Mouse (Mus musculus): ENCODE data around the gene Fgf11.
A peak's percentile ranks its signal among the peaks of the same experiment; 100 is the strongest.

Fgf11 gene

DNA sequence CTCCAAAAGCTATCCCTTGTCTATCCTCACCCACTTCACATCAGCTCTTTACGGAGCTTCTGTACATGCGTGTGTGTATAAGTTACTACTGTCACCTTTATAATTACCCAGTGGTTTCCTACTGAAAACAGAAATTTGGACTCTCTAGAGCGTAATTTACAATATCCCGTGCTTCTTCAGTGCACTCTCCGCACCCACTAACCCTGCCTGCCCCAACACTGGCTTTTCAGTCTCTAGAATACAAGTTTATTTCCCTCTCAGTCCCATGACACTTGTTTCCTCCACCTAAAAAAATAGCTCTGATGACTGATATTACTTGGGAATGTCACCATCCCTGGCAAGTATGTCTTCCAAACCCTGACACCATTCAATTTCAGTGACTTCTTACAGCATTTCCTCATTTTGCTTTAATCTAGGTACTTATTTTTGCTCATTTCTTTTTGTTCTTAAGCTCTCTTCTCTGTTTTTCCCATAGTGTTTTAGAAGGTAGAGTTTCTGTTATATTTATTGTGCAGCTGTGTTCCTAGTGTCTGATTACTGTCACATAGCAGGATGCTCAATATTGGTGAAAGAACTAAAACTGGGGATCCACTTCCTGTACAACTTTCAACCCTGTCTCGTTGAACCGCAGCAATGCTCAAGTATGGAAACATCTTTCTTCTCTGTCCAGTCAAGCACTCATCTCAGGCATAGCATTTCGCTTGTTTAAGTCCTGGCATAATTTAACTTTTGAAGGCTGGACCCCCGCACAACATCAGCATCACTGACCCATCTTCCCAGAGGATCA lies 44.2 kb downstream of the Fgf11 start:
- DNase-seq (ENCODE audit: low spot score in 2 of 2), result no peak

DNA sequence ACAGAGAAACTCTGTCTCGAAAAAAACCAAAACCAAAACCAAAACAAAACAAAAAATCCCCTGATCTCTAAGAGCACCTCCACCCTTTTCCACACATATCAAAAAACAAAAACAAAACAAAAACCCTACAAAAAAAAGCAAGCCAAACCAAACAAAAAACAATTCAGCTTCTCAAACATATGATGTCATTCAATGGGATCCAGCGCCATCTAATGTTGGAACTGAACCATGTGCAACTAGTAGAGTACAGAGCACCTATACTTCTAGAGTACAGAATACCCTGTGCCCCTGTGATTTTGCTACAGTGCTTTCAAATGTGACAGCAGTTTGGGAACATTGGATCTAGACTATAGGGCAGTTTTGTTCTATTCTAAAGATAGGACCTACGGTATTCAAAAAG lies 47.0 kb downstream of the Fgf11 start:
- DNase-seq (ENCODE audit: low spot score in 2 of 2), result peak; percentile 32 to 58

DNA sequence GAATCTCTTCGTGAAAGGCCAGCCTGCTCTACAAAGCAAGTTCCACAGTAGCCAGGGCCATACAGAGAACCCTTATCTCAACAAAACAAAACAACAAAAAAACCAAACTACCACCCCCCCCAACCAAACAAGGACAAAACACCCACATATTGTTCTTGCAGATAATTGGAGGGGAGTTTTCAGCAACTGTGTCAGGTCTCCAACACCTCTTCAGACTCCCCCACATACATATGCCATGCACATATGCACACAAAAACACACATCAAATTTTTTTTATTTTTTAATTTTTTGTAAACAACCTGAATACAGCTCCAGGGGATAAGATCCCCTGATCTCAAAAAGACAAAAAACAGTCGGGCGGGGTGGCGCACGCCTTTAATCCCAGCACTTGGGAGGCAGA lies 47.4 kb downstream of the Fgf11 start:
- DNase-seq (ENCODE audit: low spot score in 2 of 2), result no peak

GRCm38 (mm10) chr11:69752686-69753085 lies 49.0 kb downstream of the Fgf11 start:
- no peak for DNase-seq (ENCODE audit: low spot score in 2 of 2)

DNA sequence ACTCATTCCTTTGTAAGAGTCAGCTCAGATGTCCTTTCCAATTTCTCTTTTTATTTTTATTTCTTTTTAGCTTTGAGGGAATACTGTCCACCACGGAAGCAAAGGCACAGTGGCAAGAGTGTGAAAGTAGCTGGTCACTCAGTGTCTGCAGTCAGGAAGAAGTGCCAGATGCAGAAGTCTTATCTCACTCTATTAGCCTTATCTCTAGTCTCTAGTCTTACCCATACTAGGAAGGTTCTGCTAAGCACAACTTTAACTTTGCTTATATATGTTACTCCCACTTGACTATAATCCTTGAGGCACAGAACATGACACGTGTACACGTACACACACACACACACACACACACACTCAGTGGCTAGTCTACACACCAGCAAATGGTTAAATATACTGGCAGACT lies 50.0 kb downstream of the Fgf11 start:
- DNase-seq (ENCODE audit: low spot score in 2 of 2), result no peak

Measured in spleen, postnatal 36 days (tissue).